Comparison of ENCODE assay signal across 18 mouse cellular contexts in the genomic region with DNA sequence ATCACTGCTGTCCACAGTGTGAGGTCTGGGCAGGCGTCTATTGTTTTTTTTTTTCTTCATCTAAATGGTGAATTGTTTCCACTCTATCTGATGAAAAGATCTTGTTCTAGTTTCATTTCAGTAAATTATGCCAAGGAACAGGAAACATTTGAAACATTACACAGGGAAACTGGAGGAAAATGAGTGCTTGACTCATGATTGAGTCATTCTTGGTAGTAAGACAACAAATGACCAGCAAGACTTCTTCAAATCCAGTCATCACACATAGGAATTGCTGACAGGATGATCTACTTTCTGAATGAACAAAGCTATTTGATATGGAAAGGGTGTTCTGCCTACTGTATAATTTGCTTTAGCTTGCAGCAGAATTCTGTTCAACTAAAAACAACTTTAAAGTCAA. TPM values are rescaled to one million over a fixed set of nuclear protein-coding genes. Genes with fewer than 3 reads are reported as not detected.
DNase-seq lines count a peak whose midpoint lies in the region; ATAC-seq and TF ChIP-seq lines count a peak whose summit lies in the region.
"Had no signal": no experiment of that assay in that cellular context is flagged by ENCODE, and none has a peak within 500 bp of the region (broad histone marks: within the 10 kb centered on the region; RNA-seq: fewer than 3 reads in every experiment).

No protein-coding gene starts in this region.

- peak overlapping the region; percentile 29; the same call in 1 of the 2 replicates for H3K27ac ChIP-seq in layer of hippocampus, adult 2 months
- H3K27ac ChIP-seq in macrophage: peak overlapping the region; percentile 99
- H3K27ac ChIP-seq: forebrain, embryonic 15.5 days; hindbrain, postnatal 0 days; limb, embryonic 12.5 days had no signal

- WGBS in macrophage (ENCODE audit: missing documents): 11% methylated on average over 1 of the region's 1 CpGs

- H3K79me2 ChIP-seq in macrophage (ENCODE audit: inconsistent target): no peaks in the 10 kb centered on the region

- TF ChIP-seq CTCF in layer of hippocampus, adult 2 months (conservative IDR thresholded peaks at IDR 0.05): no peak

- H3K36me3 ChIP-seq in macrophage (ENCODE audit: inconsistent target): no peaks in the 10 kb centered on the region
- H3K36me3 ChIP-seq: forebrain, embryonic 15.5 days; limb, embryonic 12.5 days had no signal

- no peak overlapping the region for H3K4me3 ChIP-seq in layer of hippocampus, adult 2 months
- peak overlapping the region; percentile 51; the same call in 1 of the 2 replicates for H3K4me3 ChIP-seq in macrophage (ENCODE audit: inconsistent target)
- H3K4me3 ChIP-seq: forebrain, embryonic 15.5 days; limb, embryonic 12.5 days had no signal

- no peak for DNase-seq in layer of hippocampus, adult 2 months (ENCODE audit: low spot score in 2 of 2)
- DNase-seq in layer of hippocampus, adult 8-10 months (ENCODE audit: low spot score in 2 of 2): no peak
- DNase-seq in 416B (ENCODE audit: low read depth) (peak; percentile 90), adipocyte (ENCODE audit: low spot score) (peak; percentile 77)
- no peak for DNase-seq in testis, postnatal 10 days (ENCODE audit: low spot score)
- no peak for DNase-seq in thymus, adult 18-20 months
- DNase-seq: adrenal gland, postnatal 25 days; cerebellum, adult 2 months; layer of hippocampus, postnatal 36 days; right cerebral cortex, postnatal 25 days had no signal

- ATAC-seq in erythroid progenitor cell, adult 5-6 weeks (replicated peaks; ENCODE audit: low FRiP score, poor library complexity, severe bottlenecking): no peak
- ATAC-seq: forebrain, embryonic 15.5 days; hindbrain, postnatal 0 days had no signal

RNA-seq across cellular contexts. Expression of a gene that starts 0.9 kb away (rescaled TPM):
- total RNA-seq in layer of hippocampus, adult 2 months (2021): 100 to 1,000 TPM; 258 to 269 TPM
- 100 to 1,000 TPM; 243 to 267 (median 257) TPM for total RNA-seq in layer of hippocampus, adult 8-10 months (2022)
- total RNA-seq in macrophage (2018; cell fraction: chromatin; rRNA removed): 100 to 1,000 TPM; 161 to 273 (median 196) TPM
- total RNA-seq in macrophage (2018; cell fraction: cytosol; rRNA removed): 10 to 100 TPM; 21.4 to 33.7 (median 26.7) TPM
- 100 to 1,000 TPM in 18 of 26 experiments, 10 to 100 TPM in 8; 62.9 to 333 (median 105) TPM for total RNA-seq in macrophage (2018; cell fraction: nucleus; rRNA removed)
- 11.0 to 49.4 TPM (median 15.5 TPM) in 3 replicates for polyA plus RNA-seq in macrophage (2018)
- total RNA-seq in erythroid progenitor cell, adult 5-6 weeks (2015; ENCODE audit: low replicate concordance): 0.72 and 2.5 TPM in 2 replicates
- 1.0 TPM in 1 of 2 replicates, not detected in the other for total RNA-seq in erythroid progenitor cell, adult 5-6 weeks (2017; ENCODE audit: low replicate concordance)

RNA-seq across cellular contexts. Expression of a gene that starts 59.7 kb away (rescaled TPM):
- not detected for total RNA-seq in layer of hippocampus, adult 2 months (2021)
- under 1 TPM in 1 of 4 experiments, not detected in 3; 0.64 TPM for total RNA-seq in layer of hippocampus, adult 8-10 months (2022)
- total RNA-seq in macrophage (2018; cell fraction: chromatin; rRNA removed): not detected
- total RNA-seq in macrophage (2018; cell fraction: cytosol; rRNA removed): not detected
- total RNA-seq in macrophage (2018; cell fraction: nucleus; rRNA removed): 1 to 10 TPM in 1 of 26 experiments, not detected in 25; 1.8 TPM
- not detected in 3 replicates for polyA plus RNA-seq in macrophage (2018)
- not detected in 2 replicates for total RNA-seq in erythroid progenitor cell, adult 5-6 weeks (2015; ENCODE audit: low replicate concordance)
- total RNA-seq in erythroid progenitor cell, adult 5-6 weeks (2017; ENCODE audit: low replicate concordance): not detected in 2 replicates
- total RNA-seq: adrenal gland, postnatal 25 days; heart, postnatal 10 days; hindbrain, postnatal 0 days; layer of hippocampus, postnatal 36 days had no signal
- polyA plus RNA-seq: embryonic facial prominence, embryonic 11.5 days; forebrain, embryonic 15.5 days; hindbrain, postnatal 0 days; kidney, embryonic 14.5 days; limb, embryonic 12.5 days had no signal

Comparison
In these comparisons a context has a peak if more than half of its experiments do, and no peak if none do; other contexts are left out.
1. DNase-seq: peak in 416B (single experiment) and adipocyte (single experiment); none in layer of hippocampus, adult 2 months (0 of 2), layer of hippocampus, adult 8-10 months (0 of 2), testis, postnatal 10 days (single experiment) and thymus, adult 18-20 months (0 of 2).
2. RNA of a gene that starts 0.9 kb away (total RNA-seq): 258 to 269 TPM in layer of hippocampus, adult 2 months and 243 to 267 TPM in layer of hippocampus, adult 8-10 months; 0.72 to 2.5 TPM in erythroid progenitor cell, adult 5-6 weeks; every median in the first group is over 10 times any median in the second.